Mouse (Mus musculus) inflammation-experienced regulatory T-cells, adult 6 months (primary cell): ENCODE data around the gene Manba. TPM values are rescaled to one million over a fixed set of nuclear protein-coding genes. Genes with fewer than 3 reads are reported as not detected.
"Not testable (repeated sequence)": the region's sequence is repeated elsewhere in the genome, so short reads cannot be mapped to it uniquely, and the experiment has no call there.

Source experiments
- ATAC-seq: one replicate; pipeline ENCODE4 v1.8.0; 2017
- polyA plus RNA-seq, 3 experiments: library from polyadenylated mRNA; unstranded; fragments of 100-300 nt; shearing (Covaris generic); gene quantifications; one replicate each; pipeline ENCODE4 v1.2.1; 2017

The Manba gene
- polyA plus RNA-seq: 10 to 100 TPM; 18.0 to 26.9 (median 26.4) TPM

DNA sequence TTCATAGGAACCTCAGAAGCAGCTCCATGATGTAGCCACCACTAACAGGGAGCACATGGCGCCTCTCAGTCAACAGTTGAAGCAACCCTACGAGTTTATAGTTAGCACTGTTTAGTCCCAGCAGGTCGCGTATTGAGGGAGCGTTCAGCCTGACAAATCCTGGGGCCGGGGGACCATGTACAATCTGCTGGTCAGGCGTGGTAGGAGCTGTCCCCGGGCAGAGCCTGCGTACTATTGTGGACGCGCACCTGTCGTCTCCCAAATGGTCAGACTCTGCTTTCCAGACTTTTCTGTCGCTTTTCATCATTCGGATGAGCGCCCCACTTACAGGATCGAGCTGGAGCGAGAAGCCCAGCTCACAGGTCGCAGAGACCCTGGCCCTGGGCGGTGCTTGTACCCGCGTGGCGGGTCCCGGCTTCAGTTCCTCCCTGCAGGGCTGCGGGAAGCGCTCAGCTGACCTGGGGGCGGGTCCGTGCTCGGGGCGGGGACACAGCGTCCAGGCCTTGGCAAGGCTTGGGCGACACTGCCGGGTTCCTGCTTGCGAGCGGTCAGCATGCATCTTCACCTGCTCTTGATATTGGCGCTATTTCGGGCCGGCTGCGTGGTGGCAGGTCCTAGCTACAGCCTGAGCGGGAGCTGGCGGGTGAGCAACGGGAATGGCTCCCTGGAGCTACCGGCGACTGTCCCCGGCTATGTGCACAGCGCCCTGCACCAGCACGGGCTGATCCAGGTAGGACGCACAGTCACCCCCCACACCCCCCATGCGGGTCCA lies at the start of gene Manba:
Gene Manba (plus strand): TSS at position 484 of the 772 bp plus-strand sequence.
- ATAC-seq: peak; percentile 87

DNA sequence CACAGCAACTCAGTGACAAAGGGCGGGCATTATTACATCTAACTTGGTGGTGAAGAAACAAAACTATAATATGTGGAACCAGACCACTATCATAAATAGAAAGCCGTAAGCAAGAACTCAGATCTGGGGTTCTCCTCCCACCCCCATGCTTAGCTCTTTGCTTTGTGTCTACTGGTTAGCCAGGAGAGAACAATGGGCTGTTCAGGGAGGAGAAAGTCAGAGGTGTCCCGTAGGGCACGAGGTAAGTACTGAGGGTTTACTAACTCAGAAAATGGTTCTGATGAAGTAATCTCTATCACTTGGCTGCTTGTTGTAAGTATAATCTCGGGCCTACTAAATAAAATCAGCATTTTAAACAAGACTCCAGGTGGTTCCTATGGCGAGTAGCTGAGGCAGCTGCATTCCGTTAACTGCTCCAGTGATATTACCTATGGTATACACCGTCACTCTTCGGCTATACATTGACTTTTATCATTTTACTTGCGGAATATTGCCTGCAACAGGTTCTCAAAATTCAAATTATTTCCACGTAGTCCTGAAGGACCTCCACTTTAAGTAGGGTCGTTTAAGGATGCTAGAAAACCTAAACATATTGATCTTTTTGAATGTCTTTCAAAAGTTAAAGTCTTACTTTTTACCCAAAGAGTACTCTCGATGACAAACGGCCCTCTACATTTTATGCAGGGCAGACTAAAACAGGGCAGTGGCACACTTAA lies 48.4 kb upstream of the Manba start:
- no peak for ATAC-seq

DNA sequence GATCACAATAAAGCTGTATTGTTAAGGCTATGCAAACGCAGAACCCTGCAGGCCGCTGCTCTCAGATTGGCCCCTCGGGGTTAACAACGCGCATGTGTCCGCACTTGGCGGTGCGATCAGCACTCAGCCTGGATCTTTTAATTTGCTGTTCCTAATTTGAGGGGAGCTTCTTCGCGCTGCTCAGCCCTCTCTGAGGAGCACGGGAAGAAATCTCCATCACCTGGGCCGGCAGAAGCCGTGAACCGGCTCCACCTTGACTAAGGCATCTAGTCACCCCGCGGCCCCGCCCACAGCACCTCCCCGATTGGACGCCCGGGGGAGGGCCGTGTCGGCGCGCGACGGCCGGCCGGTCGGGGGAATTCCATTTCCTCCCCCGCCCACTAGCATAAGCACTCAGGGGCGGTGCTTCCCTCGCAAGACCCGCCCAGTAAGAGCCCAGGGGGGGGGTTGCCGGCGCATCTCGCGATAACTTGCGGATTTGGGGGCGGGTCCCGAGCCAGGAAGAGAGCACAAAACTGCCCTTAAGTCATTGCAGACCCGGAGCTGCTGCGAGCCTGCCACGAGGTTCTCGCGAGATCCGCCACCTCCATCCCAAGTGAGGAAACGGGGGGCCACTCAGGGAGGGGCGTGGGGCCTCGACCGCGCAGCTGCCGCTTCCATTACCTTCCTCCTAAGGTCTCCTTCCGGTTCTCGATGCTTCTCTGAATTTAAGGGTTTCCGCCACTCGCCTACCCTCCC lies 47.5 kb upstream of the Manba start, which contains the start of gene Ube2d3:
Gene Ube2d3 (plus strand): TSS at position 392 of the 738 bp plus-strand sequence.
- ATAC-seq: peak; percentile 81

DNA sequence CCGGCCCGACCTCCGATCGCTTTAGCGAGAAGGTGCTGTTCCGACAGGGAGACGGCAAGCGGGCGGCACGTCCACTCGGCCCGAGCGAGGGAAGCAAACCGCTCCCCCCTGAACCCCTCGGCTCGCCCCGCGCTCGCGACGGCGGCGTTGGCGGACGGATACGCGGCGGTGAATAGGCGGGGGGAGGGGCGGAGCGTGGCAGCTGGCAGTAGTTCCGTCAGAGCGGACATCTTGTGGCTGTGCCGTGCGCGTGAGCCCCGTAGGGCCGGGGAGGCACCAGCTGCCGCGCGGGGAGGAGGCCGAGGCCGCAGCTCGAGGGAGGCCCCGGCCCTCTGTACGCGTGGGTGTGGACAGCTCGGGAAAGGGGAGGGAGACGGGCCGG lies 46.9 kb upstream of the Manba start:
- ATAC-seq: peak; percentile 10

DNA sequence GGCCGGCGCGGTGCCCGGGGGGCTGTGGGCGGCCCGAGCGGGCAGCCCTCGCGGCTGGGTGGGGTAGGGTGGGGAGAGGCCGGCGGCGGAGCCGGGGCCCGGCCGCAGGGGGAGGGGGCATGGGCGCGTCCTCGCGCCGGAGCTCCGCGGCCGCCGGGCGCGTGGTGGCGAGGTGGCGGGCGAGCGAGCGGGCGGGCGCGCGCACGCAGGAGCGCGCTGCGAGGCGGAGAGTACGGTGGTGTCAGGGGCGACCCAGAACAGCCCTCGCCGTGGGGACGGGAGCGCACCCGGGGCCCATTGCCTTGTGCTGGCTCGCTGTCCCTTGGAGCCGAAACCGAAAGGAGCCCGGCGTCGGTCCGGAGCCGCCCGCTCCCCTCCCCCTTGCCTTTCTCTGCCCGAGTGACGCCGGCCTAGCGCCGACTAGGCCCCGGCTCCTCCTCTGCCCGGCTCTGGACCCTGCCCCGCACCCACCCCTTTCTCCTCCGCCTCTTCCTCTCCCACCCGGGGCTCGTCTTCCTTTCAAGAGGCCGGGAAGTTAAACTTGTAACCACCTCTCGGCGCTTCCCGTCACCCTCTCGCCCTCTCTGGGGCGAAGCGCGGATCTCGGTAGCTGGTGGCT lies 46.4 kb upstream of the Manba start:
- peak; percentile 37 for ATAC-seq

DNA sequence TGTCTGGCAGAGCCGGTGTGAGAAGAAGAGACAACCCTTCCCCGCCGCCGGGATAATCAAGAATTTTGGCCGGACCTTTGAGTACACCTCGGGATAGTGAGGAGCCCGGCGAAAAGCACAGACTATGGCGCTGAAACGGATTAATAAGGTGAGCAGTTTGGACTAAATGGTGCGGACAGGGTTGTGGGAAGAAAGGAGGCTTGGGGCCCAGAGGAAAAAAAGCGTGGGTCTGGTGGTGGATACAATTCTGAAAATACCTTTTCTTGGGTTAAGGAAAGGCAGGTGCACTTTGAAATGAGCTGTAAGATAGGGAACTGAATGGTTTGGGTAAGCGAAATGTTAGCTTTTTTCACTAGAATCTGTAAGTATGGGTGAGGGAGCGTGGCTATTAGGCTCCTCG lies 45.8 kb upstream of the Manba start:
- no peak for ATAC-seq

DNA sequence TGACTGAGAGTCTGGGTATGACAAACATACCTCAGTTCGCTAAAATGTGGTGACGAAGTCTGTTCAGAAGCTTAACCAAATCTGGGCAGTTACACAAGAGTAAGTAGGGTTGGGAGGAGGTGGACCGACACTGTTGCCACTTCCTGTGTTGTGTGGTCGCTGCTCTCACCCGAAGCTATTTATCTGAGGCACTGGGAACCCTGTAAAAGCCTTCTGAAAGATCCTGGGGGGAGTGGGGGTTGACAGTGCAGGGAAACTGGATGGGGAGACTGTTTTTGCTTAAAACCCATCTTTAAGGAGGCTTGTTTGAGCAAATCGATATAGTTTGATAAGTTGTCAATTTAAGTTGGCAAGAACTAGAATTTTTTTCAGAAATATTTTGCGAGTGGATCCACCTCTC lies 45.2 kb upstream of the Manba start:
- ATAC-seq: peak; percentile 25

DNA sequence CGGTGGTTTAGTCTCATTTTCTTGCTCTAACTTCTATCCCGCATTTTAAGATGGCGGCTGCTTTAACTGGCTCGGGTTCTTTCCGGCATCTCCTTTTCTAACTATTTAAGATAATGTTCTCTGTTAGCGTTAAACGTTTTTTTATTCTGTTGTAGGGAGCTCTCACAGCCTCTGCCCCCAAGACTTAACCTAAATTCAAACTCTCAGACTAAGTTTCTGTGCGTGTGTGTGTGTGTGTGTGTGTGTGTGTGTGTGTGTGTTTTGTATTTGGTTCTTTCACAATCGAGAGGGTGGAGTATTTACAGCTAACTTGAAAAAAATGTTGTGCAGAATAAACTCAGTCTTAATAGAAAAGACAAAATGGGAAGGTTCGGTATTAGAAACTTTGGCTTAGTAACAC lies 44.8 kb upstream of the Manba start:
- no peak for ATAC-seq

DNA sequence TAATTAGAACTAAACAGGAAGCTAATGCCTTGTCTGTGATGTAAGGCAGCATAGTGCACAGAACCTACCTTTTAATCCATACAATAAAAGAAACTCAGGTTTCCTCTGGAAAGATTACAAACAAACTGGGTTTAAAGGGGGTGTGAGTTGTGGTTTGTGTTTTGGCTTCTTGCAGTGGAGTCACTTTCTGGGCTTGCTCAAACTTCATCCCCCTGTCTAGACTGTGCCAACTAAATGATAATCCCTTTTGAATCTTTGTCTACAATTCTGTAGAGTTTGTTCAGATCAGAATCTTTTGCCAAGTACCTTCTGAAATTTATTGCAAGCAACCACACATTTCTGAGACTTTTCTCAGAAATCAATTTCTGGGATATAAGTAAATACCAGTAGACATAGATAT lies 40.5 kb upstream of the Manba start:
- peak; percentile 7 for ATAC-seq

DNA sequence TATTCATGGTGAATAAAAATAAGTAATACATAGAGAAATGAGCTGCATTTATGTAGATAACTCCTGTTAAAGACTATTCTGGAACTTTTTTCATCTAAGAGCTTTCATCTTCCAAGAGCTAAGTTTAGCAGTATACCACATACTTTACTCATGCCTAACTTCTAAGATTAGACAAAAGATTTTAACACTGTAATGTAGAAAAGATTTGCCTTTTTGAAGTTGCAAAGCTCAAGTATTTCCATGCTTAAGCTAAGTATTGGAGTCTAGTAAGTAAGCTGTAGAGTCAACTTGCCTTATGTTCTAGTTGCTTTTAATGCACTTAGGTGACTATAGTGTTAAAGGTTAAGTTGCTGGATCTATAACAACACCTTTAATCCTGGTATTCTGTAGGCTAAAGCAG lies 26.4 kb upstream of the Manba start:
- ATAC-seq: no peak

DNA sequence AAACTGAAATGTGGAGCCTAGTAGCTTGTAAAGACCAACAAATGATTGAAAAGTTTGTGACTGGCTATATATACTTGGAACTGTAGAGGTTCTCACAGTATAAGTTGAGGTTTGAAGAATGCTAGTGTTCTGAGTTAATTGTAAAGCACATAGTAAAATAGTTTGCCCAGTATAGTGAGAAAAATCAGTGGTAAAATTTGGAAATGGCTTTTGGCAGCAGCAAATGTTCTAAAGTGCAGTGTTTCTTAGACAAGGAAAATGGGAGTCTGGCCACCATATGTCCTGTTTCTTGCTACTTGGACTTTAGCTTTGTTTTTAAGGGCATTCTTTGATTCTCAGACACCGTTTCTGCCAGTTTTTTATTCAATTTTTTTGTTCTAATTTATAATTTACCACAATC lies 17.0 kb upstream of the Manba start:
- no peak for ATAC-seq

DNA sequence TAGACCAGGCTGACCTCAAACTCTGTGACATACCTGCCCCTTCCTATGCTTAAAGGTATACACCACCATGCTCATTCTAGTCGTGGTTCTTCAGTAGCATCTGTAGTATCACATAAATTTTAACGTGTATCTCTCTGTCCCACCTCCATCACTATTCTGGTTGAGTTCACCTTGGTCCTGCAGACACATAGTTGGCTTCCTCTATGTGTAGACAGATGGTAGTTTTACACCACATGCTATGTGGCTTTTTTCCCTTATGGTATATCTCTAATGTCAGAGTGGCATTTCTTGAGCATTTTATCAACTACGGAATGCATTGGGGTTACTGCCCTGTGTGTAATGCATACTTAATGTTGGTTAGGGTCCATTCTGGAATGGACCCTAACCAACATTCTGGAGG lies 16.3 kb upstream of the Manba start:
- no peak for ATAC-seq

DNA sequence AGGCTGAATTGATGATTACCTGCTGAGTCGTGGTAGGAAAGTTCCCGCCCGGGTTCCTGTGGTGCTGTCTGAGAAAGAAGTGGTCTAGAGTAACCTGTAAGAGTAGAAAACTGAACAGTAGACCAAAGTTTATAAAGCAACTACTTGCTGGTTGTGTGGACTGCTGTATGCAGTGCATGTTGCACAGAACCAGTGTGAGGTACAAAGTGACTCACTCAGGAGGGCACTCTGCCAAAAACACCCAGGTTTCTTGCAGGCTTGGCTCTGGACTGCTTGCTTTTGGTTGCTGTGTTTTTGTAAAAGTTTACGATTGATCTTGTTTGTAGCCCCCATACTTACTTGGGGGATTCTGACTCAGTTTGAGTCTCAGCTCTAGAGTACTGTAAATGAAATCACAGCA lies 15.4 kb upstream of the Manba start:
- peak; percentile 36 for ATAC-seq

DNA sequence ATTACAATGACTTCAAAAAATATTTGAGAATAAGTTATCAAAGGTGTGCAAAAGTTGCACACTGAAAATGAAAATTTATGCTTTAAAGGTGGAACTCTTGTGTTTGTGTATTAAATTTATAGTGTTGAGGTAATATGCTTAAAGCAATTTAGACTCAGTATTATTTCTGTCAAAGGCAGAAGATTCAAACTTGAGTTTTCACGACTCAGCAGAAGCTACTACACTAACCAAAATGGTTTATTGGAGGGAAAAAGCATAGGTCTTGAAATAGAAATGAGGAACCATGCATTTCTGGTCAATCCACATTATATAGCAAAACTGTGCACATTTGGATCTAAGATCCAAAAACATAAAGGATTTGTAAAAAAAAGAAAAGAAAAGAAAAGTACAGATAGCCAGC lies 14.6 kb upstream of the Manba start:
- no peak for ATAC-seq

DNA sequence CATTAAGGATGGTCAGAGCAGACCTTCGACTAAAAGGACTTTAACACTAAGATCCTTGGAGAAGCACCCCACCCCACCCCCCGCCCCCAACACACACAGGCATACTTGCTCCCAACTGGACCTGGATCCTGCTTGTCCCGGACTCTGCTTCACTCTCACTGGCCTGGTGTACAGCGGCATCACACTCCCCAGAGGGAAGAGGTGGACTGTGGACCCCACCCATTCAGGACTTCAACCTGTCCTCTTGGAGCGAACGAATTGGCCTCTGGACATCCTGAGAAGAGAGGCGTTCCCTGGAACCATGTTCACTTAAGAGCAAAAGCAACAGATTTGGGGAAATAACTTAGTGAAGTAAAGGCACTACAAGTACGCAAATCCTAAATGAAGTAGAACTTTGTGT lies 10.4 kb upstream of the Manba start:
- ATAC-seq: no peak

DNA sequence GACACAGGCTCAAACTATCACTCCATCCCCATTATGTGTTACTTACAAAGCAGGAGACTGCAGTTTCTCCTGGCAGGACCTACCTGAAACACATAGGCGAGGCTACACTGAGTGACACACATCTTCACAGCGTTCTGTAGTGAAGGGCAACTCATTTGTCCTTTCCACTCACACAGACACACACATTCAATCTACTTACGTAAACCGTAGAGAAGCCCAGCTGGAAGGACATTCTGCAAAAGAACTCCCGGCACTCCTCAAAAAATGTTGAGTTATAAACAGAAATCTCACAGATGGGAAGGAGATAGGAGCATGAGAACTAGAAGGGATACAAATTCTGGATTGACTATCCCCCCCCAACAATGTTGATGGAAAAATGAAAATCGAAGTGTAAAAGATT lies 9.1 kb upstream of the Manba start:
- ATAC-seq: no peak

DNA sequence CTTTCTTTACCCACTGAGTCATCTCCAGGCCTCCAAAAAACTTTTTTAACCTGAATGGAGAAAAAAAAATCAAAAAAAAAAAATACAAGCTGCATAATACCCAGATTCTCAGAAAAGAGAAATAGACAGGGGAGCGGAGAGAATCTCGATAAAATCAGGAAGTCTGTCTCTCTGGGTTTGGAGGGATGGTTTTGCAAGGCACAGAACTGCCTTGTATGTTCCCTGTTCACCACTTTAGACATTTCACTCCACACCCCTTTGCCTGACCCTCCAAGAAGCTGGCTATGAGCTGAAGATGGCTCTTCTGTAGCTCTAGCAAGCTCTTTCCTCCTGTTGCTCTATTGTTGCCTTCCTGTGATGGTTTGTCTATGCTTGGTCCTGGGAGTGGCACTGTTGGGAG lies 8.4 kb upstream of the Manba start:
- ATAC-seq: no peak

DNA sequence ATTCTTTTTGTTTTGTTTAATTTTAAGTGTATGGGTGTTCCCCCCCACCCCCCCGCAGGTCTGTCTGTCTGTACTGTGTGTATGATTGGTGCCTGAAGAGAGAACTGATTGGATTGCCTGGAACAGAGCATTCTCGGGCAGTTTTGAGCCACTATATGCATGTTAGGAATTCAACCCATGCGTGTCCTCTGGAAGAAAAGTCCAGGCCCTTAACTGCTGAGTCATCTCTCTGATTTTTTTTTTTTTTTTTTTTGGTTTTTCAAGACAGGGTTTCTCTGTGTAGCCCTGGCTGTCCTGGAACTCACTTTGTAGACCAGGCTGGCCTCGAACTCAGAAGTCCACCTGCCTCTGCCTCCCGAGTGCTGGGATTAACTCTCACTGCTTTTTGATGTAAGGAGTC lies 6.3 kb upstream of the Manba start:
- not testable (repeated sequence) for ATAC-seq

DNA sequence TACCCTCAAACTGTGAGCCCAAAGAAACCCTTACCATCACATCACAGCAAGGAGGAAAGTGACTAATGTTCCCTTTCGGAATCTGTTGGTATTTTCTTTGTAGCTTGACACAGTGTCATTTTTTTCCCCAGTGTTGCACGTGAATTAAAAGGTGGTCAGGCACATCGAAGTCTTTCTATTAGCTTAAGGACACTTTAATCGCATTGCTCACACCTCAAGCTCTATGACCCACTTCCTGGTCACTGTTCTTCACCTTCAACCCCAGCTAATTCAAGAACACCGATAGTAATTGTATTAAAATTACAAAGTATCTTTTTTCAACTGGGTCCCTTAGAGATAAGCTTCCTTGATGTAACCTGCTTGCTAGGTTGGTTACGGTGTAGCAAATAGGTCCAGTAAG lies 4.6 kb upstream of the Manba start:
- no peak for ATAC-seq

DNA sequence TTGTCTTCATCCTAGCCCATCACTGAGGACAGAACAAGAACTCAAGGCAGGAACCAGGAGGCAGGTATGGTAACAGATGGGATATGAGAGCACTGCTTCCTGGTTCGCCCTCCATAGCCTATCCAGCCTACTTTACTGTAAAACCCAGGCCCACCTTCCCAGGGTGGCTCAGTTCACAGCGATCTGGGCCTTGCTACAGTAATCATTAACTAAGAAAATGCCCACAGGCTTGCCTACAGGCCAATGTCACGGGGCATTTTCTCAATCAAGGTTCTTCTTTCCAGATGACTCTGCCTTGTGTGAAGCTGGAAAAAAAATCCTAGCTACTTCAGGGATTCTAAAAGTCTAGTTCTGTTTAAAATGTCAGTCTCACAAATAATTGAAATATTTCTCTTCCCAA lies 3.8 kb upstream of the Manba start:
- ATAC-seq: no peak

DNA sequence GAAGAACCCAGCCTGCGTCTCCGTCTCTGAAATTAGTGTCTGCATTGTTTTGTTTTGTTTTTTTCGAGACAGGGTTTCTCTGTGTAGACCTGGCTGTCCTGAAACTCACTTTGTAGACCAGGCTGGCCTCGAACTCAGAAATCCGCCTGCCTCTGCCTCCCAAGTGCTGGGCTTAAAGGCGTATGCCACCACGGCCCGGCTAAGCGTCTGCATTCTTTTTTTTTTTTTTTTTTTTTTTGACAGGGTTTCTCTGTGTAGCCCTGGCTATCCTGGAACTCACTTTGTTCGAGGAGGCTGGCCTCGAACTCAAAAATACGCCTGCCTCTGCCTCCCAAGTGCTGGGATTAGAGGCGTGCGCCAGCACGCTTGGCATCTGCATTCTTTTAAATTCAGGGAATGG lies 761 bp upstream of the Manba start:
- ATAC-seq: not testable (repeated sequence)

DNA sequence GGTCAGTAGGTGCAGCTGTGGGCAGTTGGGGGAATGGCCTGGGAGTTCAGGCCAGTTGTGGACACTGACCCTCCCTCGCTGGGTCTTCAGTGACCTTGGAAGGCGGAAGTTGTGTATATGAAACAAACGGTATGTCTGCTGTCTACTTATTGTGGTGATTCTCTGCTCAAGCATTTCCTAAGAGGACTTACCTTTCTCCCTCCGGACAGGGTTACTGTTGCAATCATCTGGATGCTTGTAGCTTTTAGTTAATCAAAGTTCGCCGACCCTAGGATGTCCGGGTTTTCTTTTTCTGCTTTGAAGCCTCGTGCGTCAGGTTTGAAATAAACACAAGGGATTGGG lies 460 bp downstream of the Manba start:
- peak; percentile 33 for ATAC-seq

DNA sequence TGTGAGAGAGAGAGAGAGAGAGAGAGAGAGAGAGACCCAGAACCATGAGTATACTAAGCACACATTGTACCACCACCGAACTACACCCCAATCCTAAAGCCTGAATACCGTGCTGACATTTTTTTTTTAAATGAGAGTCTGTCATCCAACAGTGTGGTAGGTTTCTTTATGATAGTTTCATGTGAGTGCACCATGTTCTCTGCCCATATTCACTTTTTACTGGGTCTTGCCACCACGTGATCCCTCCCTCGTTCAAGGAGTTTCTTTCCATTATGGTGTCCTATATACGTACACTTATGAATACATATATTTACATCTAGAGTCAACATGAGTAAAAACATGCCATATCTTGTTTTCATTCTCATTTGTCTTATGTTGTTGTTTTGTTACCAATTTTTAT lies 940 bp downstream of the Manba start:
- peak; percentile 29 for ATAC-seq
